Mouse (Mus musculus): ENCODE measurements around the gene Ccni.

DNA sequence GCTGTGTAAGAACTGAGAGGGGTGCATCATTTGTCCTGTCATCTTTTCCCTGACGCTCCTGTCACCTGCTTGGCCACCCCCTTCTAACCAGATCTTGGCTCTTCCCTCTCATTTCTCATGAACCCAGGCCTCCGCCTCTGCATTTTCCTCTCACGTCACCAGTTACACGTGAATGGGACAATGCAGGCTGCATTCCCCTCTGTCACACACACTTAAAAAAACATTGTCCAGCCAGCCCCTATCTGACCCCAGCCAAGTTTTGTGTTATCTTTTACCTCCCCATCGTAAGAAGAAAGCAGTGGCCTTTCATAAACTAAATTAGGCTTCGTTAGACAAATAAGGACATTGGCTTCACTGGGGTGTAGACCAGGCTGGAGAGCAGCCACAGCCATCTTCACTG lies 33.8 kb downstream of the Ccni start:
- TF ChIP-seq POLR2A (IDR thresholded peaks at IDR 0.05; ENCODE audit: low read depth, low read length) (no peak), CTCF (IDR thresholded peaks at IDR 0.05; ENCODE audit: extremely low read depth, insufficient read depth, insufficient read length, insufficient replicate concordance) (no peak)

All from spleen, adult 2 months (tissue).